Comparison of ENCODE assay signal across 8 mouse cellular contexts in genomic region chr5:105792853-105793547, GRCm38 (mm10).
DNase-seq lines count a peak whose midpoint lies in the region; ATAC-seq and TF ChIP-seq lines count a peak whose summit lies in the region.

No protein-coding gene starts in this region.

- H3K9me3 ChIP-seq in ES-Bruce4 (replicated peaks; ENCODE audit: control insufficient read depth, insufficient read depth, low read length, poor library complexity, severe bottlenecking): no peaks in the 10 kb centered on the region
- no peaks in the 10 kb centered on the region for H3K9me3 ChIP-seq in forebrain, embryonic 13.5 days (replicated peaks)
- no peaks in the 10 kb centered on the region for H3K9me3 ChIP-seq in hindbrain, embryonic 10.5 days
- no peaks in the 10 kb centered on the region for H3K9me3 ChIP-seq in limb, embryonic 15.5 days

- ATAC-seq in forebrain, embryonic 13.5 days: peak; percentile 64
- peak; percentile 30; the same call in 1 of the 2 replicates for ATAC-seq in limb, embryonic 15.5 days (ENCODE audit: insufficient number of reproducible peaks, low FRiP score, low TSS enrichment, low read depth)

- DNase-seq in adrenal gland, postnatal 36 days: peak; percentile 86 to 88
- DNase-seq in hindbrain, embryonic 10.5 days (ENCODE audit: low spot score): peak; percentile 48
- DNase-seq in spleen, adult 18-20 months: no peak
- no peak for DNase-seq in layer of hippocampus, adult 11-12 months (ENCODE audit: low spot score)

- H3K4me1 ChIP-seq in ES-Bruce4 (ENCODE audit: control insufficient read depth, insufficient read depth, low read length): peaks cover under 1% of the 10 kb centered on the region
- H3K4me1 ChIP-seq in forebrain, embryonic 13.5 days: peaks cover 32% of the 10 kb centered on the region
- peaks cover 41% of the 10 kb centered on the region for H3K4me1 ChIP-seq in hindbrain, embryonic 10.5 days (replicated peaks)
- peaks cover 16% of the 10 kb centered on the region for H3K4me1 ChIP-seq in limb, embryonic 15.5 days

- H3K9ac ChIP-seq in ES-Bruce4 (ENCODE audit: low read depth, poor library complexity, severe bottlenecking): peak overlapping the region; percentile 13; the same call in 1 of the 2 replicates
- H3K9ac ChIP-seq in forebrain, embryonic 13.5 days: peak overlapping the region; percentile 56
- no peak overlapping the region for H3K9ac ChIP-seq in limb, embryonic 15.5 days

- peak overlapping the region; percentile 82 for H3K27ac ChIP-seq in ES-Bruce4 (ENCODE audit: insufficient read depth, low read length)
- H3K27ac ChIP-seq in forebrain, embryonic 13.5 days: peak overlapping the region; percentile 26
- H3K27ac ChIP-seq in hindbrain, embryonic 10.5 days: peak overlapping the region; percentile 50
- H3K27ac ChIP-seq in limb, embryonic 15.5 days: no peak overlapping the region

- H3K27me3 ChIP-seq in ES-Bruce4 (ENCODE audit: control insufficient read depth, insufficient read depth, low read length, poor library complexity, severe bottlenecking) (no peaks in the 10 kb centered on the region), myocyte (ENCODE audit: control insufficient read depth, insufficient read depth, insufficient read length) (no peaks in the 10 kb centered on the region)
- no peaks in the 10 kb centered on the region for H3K27me3 ChIP-seq in forebrain, embryonic 13.5 days
- H3K27me3 ChIP-seq in hindbrain, embryonic 10.5 days (ENCODE audit: insufficient read depth, poor library complexity, severe bottlenecking): no peaks in the 10 kb centered on the region
- H3K27me3 ChIP-seq in limb, embryonic 15.5 days: no peaks in the 10 kb centered on the region

- TF ChIP-seq POLR2A in ES-Bruce4 (IDR thresholded peaks at IDR 0.05; ENCODE audit: insufficient read depth, low read length) (no peak), myocyte (IDR thresholded peaks at IDR 0.05; ENCODE audit: insufficient read length, low read depth) (no peak)

- H3K4me3 ChIP-seq in ES-Bruce4 (ENCODE audit: low read depth, low read length) (peak overlapping the region; percentile 16), myocyte (peak overlapping the region; percentile 13)
- H3K4me3 ChIP-seq in forebrain, embryonic 13.5 days: no peak overlapping the region
- no peak overlapping the region for H3K4me3 ChIP-seq in hindbrain, embryonic 10.5 days
- H3K4me3 ChIP-seq in limb, embryonic 15.5 days: no peak overlapping the region

- WGBS in forebrain, embryonic 13.5 days: 31% methylated on average over 13 of the region's 13 CpGs
- 36% methylated on average over 13 of the region's 13 CpGs for WGBS in hindbrain, embryonic 10.5 days
- 38% methylated on average over 13 of the region's 13 CpGs for WGBS in limb, embryonic 15.5 days

- no peak for TF ChIP-seq CTCF in ES-Bruce4 (IDR thresholded peaks at IDR 0.05; ENCODE audit: low read depth, low read length)

- peak; percentile 69; the same call in 1 of the 2 replicates for TF ChIP-seq EP300 in ES-Bruce4 (IDR thresholded peaks at IDR 0.05; ENCODE audit: insufficient read depth, low read depth, low read length)

- no peak overlapping the region for H3ac ChIP-seq in myocyte (ENCODE audit: control insufficient read depth, insufficient read length)

- peak overlapping the region; percentile 33 for H3K4me2 ChIP-seq in forebrain, embryonic 13.5 days
- 0 out of 2 replicates have a peak overlapping the region, but pooled peaks have one; percentile 5 for H3K4me2 ChIP-seq in limb, embryonic 15.5 days
- H3K4me2 ChIP-seq in myocyte (ENCODE audit: low read depth): peak overlapping the region; percentile 88

- H3K36me3 ChIP-seq in ES-Bruce4 (ENCODE audit: control insufficient read depth, insufficient read depth, low read length, poor library complexity, severe bottlenecking) (no peaks in the 10 kb centered on the region), myocyte (ENCODE audit: control insufficient read depth, insufficient read depth) (no peaks in the 10 kb centered on the region)
- H3K36me3 ChIP-seq in forebrain, embryonic 13.5 days (ENCODE audit: poor library complexity, severe bottlenecking): no peaks in the 10 kb centered on the region
- 0 out of 2 replicates have a peak, but pooled peaks cover 3% of the 10 kb centered on the region for H3K36me3 ChIP-seq in hindbrain, embryonic 10.5 days
- no peaks in the 10 kb centered on the region for H3K36me3 ChIP-seq in limb, embryonic 15.5 days

- H3K79me2 ChIP-seq in myocyte (ENCODE audit: control insufficient read depth, insufficient read depth): peaks cover 4% of the 10 kb centered on the region

TF ChIP-seq in myocyte, 11 proteins besides CTCF, POLR2A, EP300 and RAD21:
- TF ChIP-seq POLR2AphosphoS2 (IDR thresholded peaks at IDR 0.05; ENCODE audit: insufficient read length, low read depth): no peak
- no peak for TF ChIP-seq SRF (IDR thresholded peaks at IDR 0.05; ENCODE audit: control insufficient read depth, insufficient read length, low read depth)
- TF ChIP-seq USF1 (IDR thresholded peaks at IDR 0.05; ENCODE audit: low read depth): no peak
- no peak for TF ChIP-seq E2F4 (IDR thresholded peaks at IDR 0.05; ENCODE audit: insufficient read depth)
- peak in 2 of 3 experiments; percentile 22 to 32 for TF ChIP-seq MYOG (IDR thresholded peaks at IDR 0.05; ENCODE audit: control insufficient read depth in 1 of 3, insufficient read depth in 1 of 3, insufficient read length in 2 of 3, low read depth in 2 of 3)
- peak in 1 of 3 experiments; percentile 76 for TF ChIP-seq MYOD1 (IDR thresholded peaks at IDR 0.05; ENCODE audit: control insufficient read depth in 1 of 3, insufficient read length in 2 of 3, low read depth in 2 of 3)
- TF ChIP-seq CEBPB (IDR thresholded peaks at IDR 0.05; ENCODE audit: insufficient read depth, poor library complexity, severe bottlenecking): no peak
- TF ChIP-seq MAX (IDR thresholded peaks at IDR 0.05; ENCODE audit: low read depth): no peak
- TF ChIP-seq REST (IDR thresholded peaks at IDR 0.05; ENCODE audit: insufficient read depth, insufficient read length): no peak

Comparison
In these comparisons a context has a peak if more than half of its experiments do, and no peak if none do; other contexts are left out.
1. H3K4me3 ChIP-seq: peak in ES-Bruce4 (single experiment) and myocyte (single experiment); none in forebrain, embryonic 13.5 days (single experiment), hindbrain, embryonic 10.5 days (single experiment) and limb, embryonic 15.5 days (single experiment).
2. DNase-seq: peak in adrenal gland, postnatal 36 days (2 of 2) and hindbrain, embryonic 10.5 days (single experiment); none in spleen, adult 18-20 months (0 of 2) and layer of hippocampus, adult 11-12 months (single experiment).
3. H3K4me2 ChIP-seq: peak in every context shown above with its lines; median percentile 88 in myocyte; 33 in forebrain, embryonic 13.5 days; 5 in limb, embryonic 15.5 days.